Mouse (Mus musculus) kidney, postnatal 0 days (tissue): ENCODE data around the gene Tmem236. TPM values are rescaled to one million over a fixed set of nuclear protein-coding genes. Genes with fewer than 3 reads are reported as not detected.

Source experiments
- ATAC-seq: fragments of 200-750 bp; cut with Nextera tagmentation; replicated peaks from 2 replicates; pipeline ENCODE4 v1.8.0; 2017; ENCODE audit warnings: low read depth, moderate number of reproducible peaks, moderate TSS enrichment, moderate library complexity; ENCODE audit not compliant: low FRiP score
- DNase-seq: peaks from one replicate; pipeline ENCODE4 v3.0.0-alpha.2; 2016; ENCODE audit warnings: low spot score
- H3K27ac ChIP-seq: fragments of 300-500 bp; sonication (generic); 2 replicates; pipeline ENCODE4 v1.5.1; 2014; ENCODE audit warnings: mild to moderate bottlenecking
- H3K27me3 ChIP-seq: fragments of 300-500 bp; sonication (generic); 2 replicates; pipeline ENCODE4 v1.6.1; 2014; ENCODE audit warnings: low read length, mixed read lengths; ENCODE audit not compliant: insufficient read depth
- H3K36me3 ChIP-seq: fragments of 300-500 bp; sonication (generic); 2 replicates; pipeline ENCODE4 v1.6.1; 2014; ENCODE audit warnings: low read length, mixed read lengths; ENCODE audit not compliant: insufficient read depth
- H3K4me1 ChIP-seq: fragments of 300-500 bp; sonication (generic); replicated peaks from 2 replicates; pipeline ENCODE4 v1.6.1; 2014; ENCODE audit warnings: antibody characterized with exemption, low read length, mixed read lengths; ENCODE audit not compliant: insufficient read depth
- H3K4me2 ChIP-seq: fragments of 300-500 bp; sonication (generic); 2 replicates; pipeline ENCODE4 v1.6.1; 2014; ENCODE audit warnings: mild to moderate bottlenecking, low read length, moderate library complexity, mixed read lengths
- H3K4me3 ChIP-seq: fragments of 300-500 bp; sonication (generic); replicated peaks from 2 replicates; pipeline ENCODE4 v1.5.1; 2014; ENCODE audit warnings: low read depth, low read length
- H3K9ac ChIP-seq: fragments of 300-500 bp; sonication (generic); 2 replicates; pipeline ENCODE4 v1.6.1; 2014; ENCODE audit warnings: low read depth, low read length
- H3K9me3 ChIP-seq: fragments of 300-500 bp; sonication (generic); replicated peaks from 2 replicates; pipeline ENCODE4 v1.6.1; 2016; ENCODE audit warnings: low read length, inconsistent platforms, mixed read lengths
- CTCF ChIP-seq: IDR thresholded peaks from 2 replicates; pipeline ENCODE4 v1.5.1; 2016; ENCODE audit warnings: antibody characterized with exemption, low read depth, mild to moderate bottlenecking, moderate library complexity
- WGBS: fragments of 180-500 bp; shearing (Covaris S2); extraction: QIAGEN DNeasy Blood & Tissue Kit; methylation state at CpG from one replicate; pipeline ENCODE4 v1.1.7; 2014; 5-methylcytosine and 5-hydroxymethylcytosine counted together
- polyA plus RNA-seq: library from polyadenylated mRNA; unstranded; fragments of >200 nt; fragmentation: Nextera tagmentation; extraction: Ambion mirVana; gene quantifications from 2 replicates; pipeline ENCODE4 v1.2.1, GENCODE M21; 2015

Gene Tmem236
- polyA plus RNA-seq, 1 experiment from 2014 or later = 0.16 TPM

GRCm38 (mm10) chr2:14224387-14224786 lies 50.1 kb downstream of the Tmem236 start:
- ATAC-seq (no peak), DNase-seq (no peak)
- Histone ChIP-seq H3K27ac (no peak overlapping the region), H3K36me3 (no peaks in the 10 kb centered on the region), H3K9me3 (no peaks in the 10 kb centered on the region), H3K4me1 (no peaks in the 10 kb centered on the region), H3K9ac (no peak overlapping the region), H3K4me2 (no peak overlapping the region), H3K4me3 (no peak overlapping the region), H3K27me3 (no peaks in the 10 kb centered on the region)
- TF ChIP-seq CTCF = no peak
- 78% methylated on average over 3 of the region's 4 CpGs for WGBS

GRCm38 (mm10) chr2:14228495-14228894 lies 54.2 kb downstream of the Tmem236 start:
- no peaks in the 10 kb centered on the region for H3K4me1 ChIP-seq
- WGBS = 67% methylated on average over 6 of the region's 6 CpGs
- H3K9me3 ChIP-seq = no peaks in the 10 kb centered on the region
- H3K36me3 ChIP-seq = no peaks in the 10 kb centered on the region
- no peak overlapping the region for H3K4me2 ChIP-seq
- H3K9ac ChIP-seq = no peak overlapping the region
- TF ChIP-seq CTCF = no peak
- DNase-seq (no peak), ATAC-seq (no peak)
- H3K4me3 ChIP-seq = no peak overlapping the region
- no peaks in the 10 kb centered on the region for H3K27me3 ChIP-seq
- H3K27ac ChIP-seq = no peak overlapping the region

GRCm38 (mm10) chr2:14229149-14229548 lies 54.8 kb downstream of the Tmem236 start, which contains the start of gene Mrc1:
Mrc1 (plus strand) TSS chr2:14229392.
- Histone ChIP-seq H3K4me1 (no peaks in the 10 kb centered on the region), H3K9me3 (no peaks in the 10 kb centered on the region), H3K4me3 (no peak within 1 kb of the TSS), H3K27ac (no peak within 1 kb of the TSS), H3K36me3 (no peaks in the 10 kb centered on the region), H3K9ac (no peak within 1 kb of the TSS), H3K27me3 (no peaks in the 10 kb centered on the region), H3K4me2 (no peak within 1 kb of the TSS)
- no peak for TF ChIP-seq CTCF
- ATAC-seq (no peak), DNase-seq (peak; percentile 17)
- WGBS = 27% methylated on average over 3 of the region's 3 CpGs

- H3K4me1 ChIP-seq = no peaks in the 10 kb centered on the region
- no peaks in the 10 kb centered on the region for H3K9me3 ChIP-seq
- H3K4me2 ChIP-seq = no peak overlapping the region
- no peak overlapping the region for H3K27ac ChIP-seq
- no peak for TF ChIP-seq CTCF
- H3K4me3 ChIP-seq = no peak overlapping the region
- no peaks in the 10 kb centered on the region for H3K27me3 ChIP-seq
- 89% methylated on average over 14 of the region's 14 CpGs for WGBS
- no peaks in the 10 kb centered on the region for H3K36me3 ChIP-seq
- H3K9ac ChIP-seq = no peak overlapping the region
- no peak for DNase-seq
- ATAC-seq = no peak
These were observed 55.7 kb downstream of the Tmem236 start for GRCm38 (mm10) chr2:14229979-14230378.

- no peak overlapping the region for H3K4me2 ChIP-seq
- WGBS = 69% methylated on average over 1 of the region's 1 CpGs
- H3K4me1 ChIP-seq = no peaks in the 10 kb centered on the region
- H3K9ac ChIP-seq = no peak overlapping the region
- ATAC-seq (no peak), DNase-seq (no peak)
- no peaks in the 10 kb centered on the region for H3K9me3 ChIP-seq
- H3K4me3 ChIP-seq = no peak overlapping the region
- no peaks in the 10 kb centered on the region for H3K36me3 ChIP-seq
- no peaks in the 10 kb centered on the region for H3K27me3 ChIP-seq
- TF ChIP-seq CTCF = no peak
- no peak overlapping the region for H3K27ac ChIP-seq
These were observed 58.6 kb downstream of the Tmem236 start for GRCm38 (mm10) chr2:14232897-14233296.

- no peak overlapping the region for H3K27ac ChIP-seq
- DNase-seq (no peak), ATAC-seq (no peak)
- H3K27me3 ChIP-seq = no peaks in the 10 kb centered on the region
- no peaks in the 10 kb centered on the region for H3K9me3 ChIP-seq
- no peak for TF ChIP-seq CTCF
- no peaks in the 10 kb centered on the region for H3K36me3 ChIP-seq
- no peak overlapping the region for H3K9ac ChIP-seq
- WGBS = 67% methylated on average over 2 of the region's 2 CpGs
- no peaks in the 10 kb centered on the region for H3K4me1 ChIP-seq
- no peak overlapping the region for H3K4me2 ChIP-seq
- H3K4me3 ChIP-seq = no peak overlapping the region
These were observed 59.7 kb downstream of the Tmem236 start for GRCm38 (mm10) chr2:14233983-14234382.

- no peak for ATAC-seq
- Histone ChIP-seq H3K27me3 (no peaks in the 10 kb centered on the region), H3K4me3 (no peak overlapping the region), H3K4me1 (no peaks in the 10 kb centered on the region), H3K9ac (no peak overlapping the region), H3K27ac (no peak overlapping the region), H3K9me3 (no peaks in the 10 kb centered on the region), H3K36me3 (no peaks in the 10 kb centered on the region), H3K4me2 (no peak overlapping the region)
- WGBS = 78% methylated on average over 5 of the region's 5 CpGs
- no peak for DNase-seq
- no peak for TF ChIP-seq CTCF
These were observed 61.0 kb downstream of the Tmem236 start for GRCm38 (mm10) chr2:14235319-14235718.
